Mouse (Mus musculus) C2C12 (cell line): ENCODE measurements around the gene Rho.

Experiments
- CEBPB ChIP-seq: IDR thresholded peaks from one replicate; pipeline ENCODE4 v1.6.1; 2011; ENCODE audit warnings: low read depth, mild to moderate bottlenecking, control low read depth, moderate library complexity
- CTCF ChIP-seq: IDR thresholded peaks from one replicate; pipeline ENCODE4 v1.5.1; 2011; ENCODE audit not compliant: control insufficient read depth, insufficient read depth, insufficient read length
- FOSL1 ChIP-seq: IDR thresholded peaks from one replicate; pipeline ENCODE4 v1.8.0; 2011; ENCODE audit warnings: mild to moderate bottlenecking, low read length; ENCODE audit not compliant: poor library complexity, insufficient read depth, severe bottlenecking
- MAX ChIP-seq: IDR thresholded peaks from one replicate; pipeline ENCODE4 v1.6.1; 2011; ENCODE audit warnings: mild to moderate bottlenecking, control low read depth
- MYOD1 ChIP-seq: IDR thresholded peaks from one replicate; pipeline ENCODE4 v1.6.1; 2011; ENCODE audit warnings: low read depth; ENCODE audit not compliant: control insufficient read depth, insufficient read length
- MYOG ChIP-seq: IDR thresholded peaks from one replicate; pipeline ENCODE4 v1.6.1; 2011; ENCODE audit not compliant: control insufficient read depth, insufficient read length; ENCODE audit errors: extremely low read depth
- USF1 ChIP-seq: IDR thresholded peaks from one replicate; pipeline ENCODE4 v1.6.1; 2011; ENCODE audit warnings: low read depth, mild to moderate bottlenecking, control low read depth, moderate library complexity

GRCm38 (mm10) chr6:115911763-115912162 is 19.8 kb upstream of the Rho start:
- TF ChIP-seq CTCF (no peak), USF1 (no peak), MYOG (no peak), MAX (no peak), CEBPB (no peak), MYOD1 (no peak), FOSL1 (no peak)
